ENCODE assay signal across 23 mouse cellular contexts in the genomic region with DNA sequence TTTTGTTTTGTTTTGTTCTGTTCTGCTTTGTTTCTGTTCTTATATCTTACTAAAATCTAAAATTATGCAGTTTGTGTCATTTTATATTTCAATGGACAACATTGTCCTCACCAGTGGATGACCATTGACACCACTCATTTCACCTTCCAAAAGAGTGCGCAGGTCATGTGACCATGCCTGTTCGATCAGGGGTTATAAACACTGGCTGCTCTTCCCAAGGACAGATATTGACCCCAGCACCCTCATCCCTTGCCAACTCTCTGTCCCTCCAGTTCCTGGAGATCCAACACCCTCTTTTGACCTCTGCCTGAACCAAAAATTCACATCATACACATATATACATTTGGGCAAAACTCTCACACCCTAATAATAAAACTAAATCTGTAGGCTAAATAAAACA.
"Had no signal": no experiment of that assay in that cellular context is flagged by ENCODE, and none has a peak within 500 bp of the region (broad histone marks: within the 10 kb centered on the region; RNA-seq: fewer than 3 reads in every experiment).

No protein-coding gene starts in this region.

- H3K27me3 ChIP-seq: heart, embryonic 15.5 days; kidney, embryonic 15.5 days had no signal

- H3K36me3 ChIP-seq: heart, embryonic 13.5 days; heart, embryonic 15.5 days; hindbrain, embryonic 13.5 days; kidney, embryonic 15.5 days; limb, embryonic 13.5 days; limb, embryonic 15.5 days; liver, embryonic 13.5 days; liver, embryonic 15.5 days had no signal

- H3K27ac ChIP-seq: heart, embryonic 13.5 days; heart, embryonic 15.5 days; hindbrain, embryonic 13.5 days; kidney, embryonic 15.5 days; kidney, postnatal 0 days; limb, embryonic 13.5 days; limb, embryonic 15.5 days; liver, embryonic 13.5 days; liver, embryonic 15.5 days had no signal

- H3K4me3 ChIP-seq: liver, embryonic 13.5 days; liver, embryonic 15.5 days had no signal

- DNase-seq: gastrocnemius, adult 2 months; gastrocnemius, postnatal 10 days; gastrocnemius, postnatal 25 days; heart, adult 11 months; heart, adult 2 months; heart, postnatal 14 days; heart, postnatal 36 days; kidney, adult 11 months; kidney, adult 8-10 months; kidney, postnatal 14 days; kidney, postnatal 36 days; layer of hippocampus, adult 9-11 months; layer of hippocampus, postnatal 36 days; left cerebral cortex, postnatal 4 days; liver, embryonic 13.5 days had no signal

- H3K9ac ChIP-seq: limb, embryonic 13.5 days; limb, embryonic 15.5 days; liver, embryonic 13.5 days; liver, embryonic 15.5 days had no signal

- H3K9me3 ChIP-seq: heart, embryonic 13.5 days; heart, embryonic 15.5 days; hindbrain, embryonic 13.5 days; kidney, embryonic 15.5 days; limb, embryonic 13.5 days; limb, embryonic 15.5 days; liver, embryonic 13.5 days; liver, embryonic 15.5 days had no signal
